Comparison of ENCODE assay signal across 11 mouse cellular contexts in the genomic region with DNA sequence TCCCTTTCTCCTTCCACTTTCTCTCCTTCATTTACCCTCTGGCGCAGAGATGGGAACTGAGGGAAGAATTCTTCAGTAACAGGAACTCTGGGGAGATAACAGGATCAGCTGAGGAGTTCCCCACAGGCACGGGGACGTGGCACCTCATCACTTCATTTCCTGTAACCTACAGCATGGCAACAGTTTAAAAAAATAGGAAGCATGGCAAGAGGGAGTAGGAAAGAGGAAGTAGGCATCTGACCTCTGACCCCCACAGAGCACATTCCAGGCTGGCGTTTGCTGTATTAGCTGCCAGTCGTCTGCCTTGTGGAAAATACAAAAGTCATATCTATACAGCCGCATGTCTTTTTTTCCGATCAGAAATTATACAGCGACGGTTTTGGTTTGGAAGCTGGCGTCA.
DNase-seq lines count a peak whose midpoint lies in the region; ATAC-seq and TF ChIP-seq lines count a peak whose summit lies in the region.
"Had no signal": no experiment of that assay in that cellular context is flagged by ENCODE, and none has a peak within 500 bp of the region (broad histone marks: within the 10 kb centered on the region; RNA-seq: fewer than 3 reads in every experiment).

No protein-coding gene starts in this region.

- peak overlapping the region; percentile 75; the same call in 1 of the 2 replicates for H3K27ac ChIP-seq in heart, embryonic 10.5 days
- peak overlapping the region; percentile 65 for H3K27ac ChIP-seq in lung, postnatal 0 days (ENCODE audit: low read length)
- H3K27ac ChIP-seq: hindbrain, embryonic 15.5 days had no signal

- no peak for DNase-seq in heart, embryonic 10.5 days (ENCODE audit: low spot score)
- no peak for DNase-seq in heart, postnatal 25 days (ENCODE audit: low spot score)
- peak; percentile 7 for DNase-seq in CD4-positive, CD25-positive, alpha-beta regulatory T cell, adult 2 months (ENCODE audit: low read depth, low spot score)
- DNase-seq in lung, postnatal 0 days (ENCODE audit: low spot score), result peak; percentile 57
- no peak for DNase-seq in natural killer cell, adult 2 months (ENCODE audit: low spot score in 2 of 2)
- no peak for DNase-seq in right cerebral cortex, postnatal 25 days
- DNase-seq in layer of hippocampus, postnatal 14 days (ENCODE audit: low spot score in 2 of 2), result no peak
- DNase-seq: left cerebral cortex, postnatal 4 days; thymus, postnatal 25 days had no signal

- no peaks in the 10 kb centered on the region for H3K27me3 ChIP-seq in heart, embryonic 10.5 days (ENCODE audit: insufficient read depth, poor library complexity, severe bottlenecking)
- no peaks in the 10 kb centered on the region for H3K27me3 ChIP-seq in lung, postnatal 0 days (replicated peaks; ENCODE audit: insufficient read depth, low read length)
- H3K27me3 ChIP-seq: hindbrain, embryonic 15.5 days had no signal

- 33% methylated on average over 10 of the region's 10 CpGs for WGBS in heart, embryonic 10.5 days
- WGBS in lung, postnatal 0 days, result 21% methylated on average over 10 of the region's 10 CpGs

- no peak for TF ChIP-seq CTCF in lung, postnatal 0 days (IDR thresholded peaks at IDR 0.05)

- TF ChIP-seq EP300 in lung, postnatal 0 days (IDR thresholded peaks at IDR 0.05), result peak; percentile 44; the same call in 1 of the 2 replicates

- ATAC-seq in granulocyte monocyte progenitor cell, adult 5-6 weeks (replicated peaks; ENCODE audit: poor library complexity, severe bottlenecking), result peak; percentile 75
- ATAC-seq in lung, postnatal 0 days, result no peak

- peaks cover 50% of the 10 kb centered on the region for H3K4me1 ChIP-seq in heart, embryonic 10.5 days
- H3K4me1 ChIP-seq in lung, postnatal 0 days (ENCODE audit: insufficient read depth, low read depth, low read length), result peaks cover 30% of the 10 kb centered on the region; the same call in 1 of the 2 replicates

- H3K9ac ChIP-seq in lung, postnatal 0 days (replicated peaks; ENCODE audit: low read depth), result no peak overlapping the region
- H3K9ac ChIP-seq: hindbrain, embryonic 15.5 days had no signal

- H3K36me3 ChIP-seq in heart, embryonic 10.5 days, result 0 out of 2 replicates have a peak, but pooled peaks cover 2% of the 10 kb centered on the region
- no peaks in the 10 kb centered on the region for H3K36me3 ChIP-seq in lung, postnatal 0 days (ENCODE audit: insufficient read depth, low read length)
- H3K36me3 ChIP-seq: hindbrain, embryonic 15.5 days had no signal

- intact Hi-C loops in heart, postnatal 25 days (cut with DNase I), result loop anchor here (5.0 kb wide), 1 partner anchor 68 kb away; the partner anchor contains the start of gene Dapk1

- H3K4me2 ChIP-seq in lung, postnatal 0 days (replicated peaks; ENCODE audit: low read depth, low read length), result no peak overlapping the region
- H3K4me2 ChIP-seq: hindbrain, embryonic 15.5 days had no signal

- H3K9me3 ChIP-seq in heart, embryonic 10.5 days, result no peaks in the 10 kb centered on the region
- H3K9me3 ChIP-seq in lung, postnatal 0 days (ENCODE audit: low read length), result no peaks in the 10 kb centered on the region
- H3K9me3 ChIP-seq: hindbrain, embryonic 15.5 days had no signal

- peak overlapping the region; percentile 18; the same call in 1 of the 2 replicates for H3K4me3 ChIP-seq in heart, embryonic 10.5 days
- no peak overlapping the region for H3K4me3 ChIP-seq in lung, postnatal 0 days (ENCODE audit: low read depth, low read length)
- H3K4me3 ChIP-seq: hindbrain, embryonic 15.5 days had no signal

Comparison
In these comparisons a context has a peak if more than half of its experiments do, and no peak if none do; other contexts are left out.
1. DNase-seq: peak in CD4-positive, CD25-positive, alpha-beta regulatory T cell, adult 2 months (single experiment) and lung, postnatal 0 days (single experiment); none in heart, embryonic 10.5 days (single experiment), heart, postnatal 25 days (single experiment), natural killer cell, adult 2 months (0 of 2), right cerebral cortex, postnatal 25 days (single experiment) and layer of hippocampus, postnatal 14 days (0 of 2).